Mouse (Mus musculus): ENCODE data around the gene Ece2. TPM values are rescaled to one million over a fixed set of nuclear protein-coding genes. Genes with fewer than 3 reads are reported as not detected.

The Ece2 gene
- polyA plus RNA-seq (2021) = 0.12 TPM

DNA sequence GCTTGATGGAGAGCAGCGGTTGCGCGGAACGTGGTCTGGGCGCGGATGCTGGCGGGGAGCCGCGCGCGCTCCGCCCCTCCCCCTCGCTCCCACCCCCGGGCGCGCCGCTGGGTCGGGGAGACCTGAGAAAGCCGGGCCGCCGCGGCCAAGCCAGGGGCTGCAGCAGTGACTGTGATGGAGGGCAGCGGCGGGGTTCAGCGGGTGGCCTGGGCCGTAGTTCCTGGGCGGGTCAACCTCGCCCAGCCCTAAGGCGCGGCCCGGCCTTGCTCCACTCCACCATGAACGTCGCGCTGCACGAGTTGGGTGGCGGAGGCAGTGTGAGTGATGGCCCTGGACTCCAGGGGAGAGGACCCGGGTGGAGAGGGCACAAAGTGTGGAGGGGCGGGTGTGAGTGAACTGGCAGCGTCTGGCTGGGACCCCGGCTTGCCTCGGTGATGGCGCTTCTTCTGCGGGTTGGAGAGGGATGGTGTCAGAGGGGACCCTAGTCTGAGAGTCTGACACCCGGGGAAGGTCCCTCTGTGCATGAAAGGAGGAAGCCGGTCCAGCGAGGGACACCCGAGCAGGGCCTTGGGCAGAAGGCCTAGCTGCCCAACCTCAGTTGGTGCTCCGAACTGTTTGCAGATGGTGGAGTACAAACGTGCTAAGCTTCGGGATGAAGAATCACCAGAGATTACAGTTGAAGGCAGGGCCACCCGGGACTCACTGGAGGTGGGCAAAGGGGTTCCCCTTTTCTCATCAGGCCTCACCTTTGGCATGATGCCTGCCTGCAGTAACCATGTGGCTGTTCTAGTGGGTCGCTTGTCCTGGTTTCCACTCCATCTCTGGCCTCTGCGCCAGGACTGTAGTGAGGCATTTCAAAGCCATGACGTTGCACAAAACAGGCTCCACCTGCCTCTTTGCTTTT is at the start of gene Ece2:
Gene Ece2 (plus strand): TSS at position 98 of the 904 bp plus-strand sequence.
- ChIA-PET POLR2A (no interaction called here), CTCF (no interaction called here)
- no peaks in the 10 kb centered on the region for H3K27me3 ChIP-seq
- no peak for ATAC-seq
- no peak for TF ChIP-seq CTCF (IDR thresholded peaks at IDR 0.05)
- in situ Hi-C loops (cut with MboI; ENCODE audit: low pct_unique_long_range_greater_than_20kb) = no loop called here
- DNase-seq (ENCODE audit: low read depth, low spot score) = no peak

GRCm38 (mm10) chr16:20589366-20589938 is 40.2 kb upstream of the Ece2 start, which contains the start of gene Vwa5b2:
Vwa5b2 (plus strand) TSS chr16:20589471.
- in situ Hi-C loops (cut with MboI; ENCODE audit: low pct_unique_long_range_greater_than_20kb) = no loop called here
- ATAC-seq (no peak), DNase-seq (ENCODE audit: low read depth, low spot score) (no peak)
- H3K27me3 ChIP-seq = peaks cover 66% of the 10 kb centered on the region
- ChIA-PET POLR2A (no interaction called here), CTCF (no interaction called here)
- no peak for TF ChIP-seq CTCF (IDR thresholded peaks at IDR 0.05)

DNA sequence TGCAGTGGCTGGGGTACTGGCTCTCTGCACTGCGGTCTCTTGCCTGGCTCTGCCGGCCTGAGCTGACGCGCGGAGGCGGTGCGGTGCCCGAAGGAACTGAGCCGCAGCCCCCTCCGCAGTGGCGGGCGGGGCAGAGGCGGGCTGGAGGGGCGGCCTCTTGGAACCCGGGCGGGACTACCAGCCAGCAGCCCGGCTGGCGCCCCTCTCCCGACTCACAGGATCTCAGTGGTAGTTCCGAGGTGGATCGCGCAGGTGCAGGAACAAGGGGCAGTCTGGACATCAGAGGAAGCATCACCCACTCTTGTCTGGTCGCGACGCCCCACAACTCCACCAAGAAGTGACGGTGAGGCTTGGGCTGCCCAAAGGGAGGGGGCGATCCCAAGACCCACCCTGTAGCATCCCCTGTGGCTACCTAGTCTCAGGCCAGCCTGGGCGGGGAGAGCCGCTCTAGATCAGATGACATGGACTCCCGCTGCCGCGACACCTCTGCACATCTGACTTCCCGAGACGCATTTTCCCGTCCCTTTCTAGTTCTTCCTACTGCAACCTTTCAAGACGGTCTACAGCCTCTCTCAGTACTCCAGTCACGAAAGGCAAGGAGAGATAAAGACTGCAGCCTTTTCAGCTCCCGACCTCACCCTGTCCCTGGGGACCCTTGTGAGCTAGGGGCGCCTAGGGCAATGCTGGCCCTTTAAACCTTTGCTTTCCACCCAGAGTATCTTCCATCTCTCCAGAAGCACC is 39.5 kb upstream of the Ece2 start:
- TF ChIP-seq CTCF (IDR thresholded peaks at IDR 0.05) = no peak
- in situ Hi-C loops (cut with MboI; ENCODE audit: low pct_unique_long_range_greater_than_20kb) = no loop called here
- peak; percentile 60 for ATAC-seq
- no peak for DNase-seq (ENCODE audit: low read depth, low spot score)
- CTCF ChIA-PET = no interaction called here
- peaks cover 62% of the 10 kb centered on the region for H3K27me3 ChIP-seq
- POLR2A ChIA-PET = interaction anchor here (0.6 kb wide), 1 partner anchor 28 kb away, joined by 3 read pairs; no protein-coding TSS in a partner anchor

GRCm38 (mm10) chr16:20590680-20591038 is 39.0 kb upstream of the Ece2 start:
- no peak for DNase-seq (ENCODE audit: low read depth, low spot score)
- no peak for ATAC-seq
- CTCF ChIA-PET = no interaction called here
- TF ChIP-seq CTCF (IDR thresholded peaks at IDR 0.05) = no peak
- POLR2A ChIA-PET = interaction anchor here (0.6 kb wide), 1 partner anchor 28 kb away, joined by 3 read pairs; no protein-coding TSS in a partner anchor
- H3K27me3 ChIP-seq = peaks cover 59% of the 10 kb centered on the region
- in situ Hi-C loops (cut with MboI; ENCODE audit: low pct_unique_long_range_greater_than_20kb) = no loop called here

- TF ChIP-seq CTCF (IDR thresholded peaks at IDR 0.05) = no peak
- ChIA-PET POLR2A (interaction anchor here (0.6 to 1.0 kb wide), 2 partner anchors 9 to 29 kb away, joined by 3 read pairs; no protein-coding TSS in a partner anchor), CTCF (no interaction called here)
- in situ Hi-C loops (cut with MboI; ENCODE audit: low pct_unique_long_range_greater_than_20kb) = no loop called here
- DNase-seq (ENCODE audit: low read depth, low spot score) (no peak), ATAC-seq (no peak)
- H3K27me3 ChIP-seq = peaks cover 60% of the 10 kb centered on the region
Measured at GRCm38 (mm10) chr16:20591076-20591705, 38.4 kb upstream of the Ece2 start.

DNA sequence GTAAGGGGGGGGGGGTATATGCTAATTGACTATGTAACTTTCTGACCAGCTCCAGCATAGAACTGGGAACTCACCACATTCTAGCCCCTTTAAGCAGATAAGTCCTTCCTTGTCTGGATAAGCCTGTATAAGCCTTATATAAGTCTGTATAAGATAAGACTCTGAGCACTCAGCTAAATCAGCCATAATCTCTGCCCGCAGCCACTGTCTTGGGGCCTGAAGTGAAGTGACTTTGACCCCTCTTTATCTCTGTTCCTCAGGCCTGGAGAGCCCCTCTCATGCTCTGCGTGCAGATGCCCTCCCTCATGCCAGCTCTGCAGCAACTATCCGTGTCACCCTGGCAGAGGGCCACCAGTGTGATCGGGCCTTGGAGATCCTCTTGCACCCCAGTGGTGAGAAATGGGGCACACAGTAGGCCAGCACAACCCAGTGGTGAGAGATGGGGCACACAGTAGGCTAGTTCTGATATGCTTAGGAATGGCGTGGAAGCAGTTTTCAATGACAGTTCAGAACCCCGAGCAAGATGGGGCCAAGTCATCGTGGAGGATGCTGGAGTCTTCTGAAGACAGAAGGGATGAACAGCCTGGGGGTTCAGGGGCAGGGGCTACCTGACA is 34.5 kb upstream of the Ece2 start:
- in situ Hi-C loops (cut with MboI; ENCODE audit: low pct_unique_long_range_greater_than_20kb) = no loop called here

GRCm38 (mm10) chr16:20595737-20596136 is 33.9 kb upstream of the Ece2 start:
- ATAC-seq (no peak), DNase-seq (ENCODE audit: low read depth, low spot score) (no peak)
- peaks cover 33% of the 10 kb centered on the region for H3K27me3 ChIP-seq
- in situ Hi-C loops (cut with MboI; ENCODE audit: low pct_unique_long_range_greater_than_20kb) = no loop called here
- no peak for TF ChIP-seq CTCF (IDR thresholded peaks at IDR 0.05)
- POLR2A ChIA-PET = no interaction called here
- CTCF ChIA-PET = no interaction called here

More for the DNA sequence above, 34.5 kb upstream of the Ece2 start:
- no peak for ATAC-seq
- POLR2A ChIA-PET = no interaction called here
- TF ChIP-seq CTCF (IDR thresholded peaks at IDR 0.05) = no peak
- CTCF ChIA-PET = no interaction called here
- H3K27me3 ChIP-seq = peaks cover 39% of the 10 kb centered on the region
- DNase-seq (ENCODE audit: low read depth, low spot score) = no peak

- in situ Hi-C loops (cut with MboI; ENCODE audit: low pct_unique_long_range_greater_than_20kb) = no loop called here
- ATAC-seq (no peak), DNase-seq (ENCODE audit: low read depth, low spot score) (no peak)
- POLR2A ChIA-PET = interaction anchor here (0.6 kb wide), 1 partner anchor 14 kb away, joined by 3 read pairs; no protein-coding TSS in a partner anchor
- TF ChIP-seq CTCF (IDR thresholded peaks at IDR 0.05) = no peak
- peaks cover 23% of the 10 kb centered on the region for H3K27me3 ChIP-seq
- CTCF ChIA-PET = no interaction called here
Measured at GRCm38 (mm10) chr16:20596687-20597441, 32.8 kb upstream of the Ece2 start.

- no peak for TF ChIP-seq CTCF (IDR thresholded peaks at IDR 0.05)
- ChIA-PET POLR2A (interaction anchor here (0.9 kb wide), 1 partner anchor 10 kb away, joined by 4 read pairs; the partner anchor contains the start of genes Eef1akmt4 and Gm49333), CTCF (no interaction called here)
- peaks cover 7% of the 10 kb centered on the region for H3K27me3 ChIP-seq
- no peak for ATAC-seq
- no peak for DNase-seq (ENCODE audit: low read depth, low spot score)
- in situ Hi-C loops (cut with MboI; ENCODE audit: low pct_unique_long_range_greater_than_20kb) = loop anchor here (5.0 kb wide), 1 partner anchor 33 kb away; no protein-coding TSS in a partner anchor
Measured at GRCm38 (mm10) chr16:20600511-20600910, 29.1 kb upstream of the Ece2 start.
